Mouse (Mus musculus): ENCODE results near the gene Idh1. TPM values are rescaled to one million over a fixed set of nuclear protein-coding genes. Genes with fewer than 3 reads are reported as not detected.
"Not testable (repeated sequence)": the region's sequence is repeated elsewhere in the genome, so short reads cannot be mapped to it uniquely, and the experiment has no call there.

Idh1 gene
- total RNA-seq (2021), result 10 to 100 TPM; 41.2 to 43.5 TPM

- DNase-seq, result peak; percentile 99
Measured at GRCm38 (mm10) chr1:65186287-65187073, at the start of gene Idh1, which contains the start of gene Pikfyve. Idh1 (minus strand) TSS chr1:65186500. Pikfyve (plus strand) TSS chr1:65186683.

GRCm38 (mm10) chr1:65230566-65230965 lies 44.3 kb upstream of the Idh1 start:
- DNase-seq, result no peak

GRCm38 (mm10) chr1:65229768-65230167 lies 43.5 kb upstream of the Idh1 start:
- not testable (repeated sequence) for DNase-seq

- no peak for DNase-seq
Measured at GRCm38 (mm10) chr1:65227681-65228080, 41.4 kb upstream of the Idh1 start.

- DNase-seq, result no peak
Measured at GRCm38 (mm10) chr1:65223654-65224053, 37.4 kb upstream of the Idh1 start.

GRCm38 (mm10) chr1:65217972-65218371 lies 31.7 kb upstream of the Idh1 start:
- no peak for DNase-seq

- no peak for DNase-seq
Measured at GRCm38 (mm10) chr1:65217567-65217966, 31.3 kb upstream of the Idh1 start.

- DNase-seq, result no peak
Measured at GRCm38 (mm10) chr1:65213214-65213613, 26.9 kb upstream of the Idh1 start.

- DNase-seq, result no peak
Measured at GRCm38 (mm10) chr1:65204299-65204698, 18.0 kb upstream of the Idh1 start.

GRCm38 (mm10) chr1:65198861-65199260 lies 12.6 kb upstream of the Idh1 start:
- no peak for DNase-seq

GRCm38 (mm10) chr1:65198425-65198824 lies 12.1 kb upstream of the Idh1 start:
- no peak for DNase-seq

GRCm38 (mm10) chr1:65193226-65193625 lies 6.9 kb upstream of the Idh1 start:
- no peak for DNase-seq

GRCm38 (mm10) chr1:65190172-65190571 lies 3.9 kb upstream of the Idh1 start:
- no peak for DNase-seq

- no peak for DNase-seq
Measured at GRCm38 (mm10) chr1:65187074-65187430, 752 bp upstream of the Idh1 start.

GRCm38 (mm10) chr1:65185524-65186205 lies 635 bp downstream of the Idh1 start:
- peak; percentile 23 for DNase-seq

GRCm38 (mm10) chr1:65185011-65185410 lies 1.3 kb downstream of the Idh1 start:
- no peak for DNase-seq

- no peak for DNase-seq
Measured at GRCm38 (mm10) chr1:65183994-65184393, 2.3 kb downstream of the Idh1 start.

GRCm38 (mm10) chr1:65181459-65181858 lies 4.8 kb downstream of the Idh1 start:
- no peak for DNase-seq

GRCm38 (mm10) chr1:65179634-65180249 lies 6.6 kb downstream of the Idh1 start:
- peak; percentile 80 for DNase-seq

- DNase-seq, result peak; percentile 99
Measured at GRCm38 (mm10) chr1:65178902-65179432, 7.3 kb downstream of the Idh1 start.

GRCm38 (mm10) chr1:65178126-65178901 lies 8.0 kb downstream of the Idh1 start:
- DNase-seq, result peak; percentile 96

GRCm38 (mm10) chr1:65177452-65177851 lies 8.8 kb downstream of the Idh1 start:
- DNase-seq, result no peak

Data from heart, postnatal 4 days (tissue).